9 mouse cellular contexts compared by ENCODE assay signal in the genomic region with DNA sequence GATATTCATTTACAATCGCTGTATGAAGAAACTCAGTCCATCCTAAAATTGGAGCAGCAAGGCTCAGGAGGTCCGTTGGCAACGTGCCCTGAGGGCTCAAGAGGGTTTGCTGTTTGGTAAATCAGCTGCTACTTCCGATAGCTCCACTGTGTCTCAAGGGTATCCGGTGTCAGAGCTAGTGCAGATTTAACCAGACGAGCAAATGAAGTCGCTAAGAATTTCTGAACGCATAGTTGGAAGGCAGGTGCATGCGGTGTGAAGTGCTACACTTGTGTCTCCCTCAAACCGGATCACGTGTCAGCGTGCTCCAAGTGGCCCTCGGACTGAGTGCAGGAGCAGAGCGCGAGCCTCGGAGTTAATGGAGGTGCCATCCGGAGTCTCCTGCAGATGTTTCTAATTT. TPM values are rescaled to one million over a fixed set of nuclear protein-coding genes. Genes with fewer than 3 reads are reported as not detected.
DNase-seq lines count a peak whose midpoint lies in the region; ATAC-seq and TF ChIP-seq lines count a peak whose summit lies in the region.
"Had no signal": no experiment of that assay in that cellular context is flagged by ENCODE, and none has a peak within 500 bp of the region (broad histone marks: within the 10 kb centered on the region; RNA-seq: fewer than 3 reads in every experiment).

No protein-coding gene starts in this region.

- ATAC-seq in hindbrain, embryonic 11.5 days (ENCODE audit: low FRiP score): no peak
- no peak for ATAC-seq in hindbrain, embryonic 13.5 days (ENCODE audit: low FRiP score)
- ATAC-seq in embryonic facial prominence, embryonic 14.5 days (ENCODE audit: low read depth): peak; percentile 78
- peak; percentile 77 for ATAC-seq in lung, postnatal 0 days
- no peak for ATAC-seq in megakaryocyte-erythroid progenitor cell, adult 5-6 weeks (replicated peaks; ENCODE audit: low FRiP score, low TSS enrichment, poor library complexity, severe bottlenecking)

- no peak for TF ChIP-seq CTCF in lung, postnatal 0 days (IDR thresholded peaks at IDR 0.05)

- H3K4me2 ChIP-seq in hindbrain, embryonic 11.5 days (replicated peaks; ENCODE audit: low read depth, low read length): no peak overlapping the region
- no peak overlapping the region for H3K4me2 ChIP-seq in hindbrain, embryonic 13.5 days
- 0 out of 2 replicates have a peak overlapping the region, but pooled peaks have one; percentile 8 for H3K4me2 ChIP-seq in embryonic facial prominence, embryonic 14.5 days (ENCODE audit: low read depth, low read length)
- H3K4me2 ChIP-seq in lung, postnatal 0 days (replicated peaks; ENCODE audit: low read depth, low read length): 0 out of 2 replicates have a peak overlapping the region, but pooled peaks have one; percentile 18

- no peaks in the 10 kb centered on the region for H3K4me1 ChIP-seq in hindbrain, embryonic 11.5 days (replicated peaks; ENCODE audit: control insufficient read depth, insufficient read depth, low read length)
- H3K4me1 ChIP-seq in hindbrain, embryonic 13.5 days (replicated peaks): peaks cover 5% of the 10 kb centered on the region; the same call in 1 of the 2 replicates
- peaks cover 11% of the 10 kb centered on the region for H3K4me1 ChIP-seq in embryonic facial prominence, embryonic 14.5 days (ENCODE audit: control insufficient read depth, insufficient read depth, low read length)
- H3K4me1 ChIP-seq in lung, postnatal 0 days (ENCODE audit: insufficient read depth, low read depth, low read length): no peaks in the 10 kb centered on the region

- no peak for TF ChIP-seq EP300 in lung, postnatal 0 days (IDR thresholded peaks at IDR 0.05)

- H3K27me3 ChIP-seq in hindbrain, embryonic 11.5 days (ENCODE audit: control insufficient read depth, insufficient read depth, low read length): no peaks in the 10 kb centered on the region
- H3K27me3 ChIP-seq in hindbrain, embryonic 13.5 days: 0 out of 2 replicates have a peak, but pooled peaks cover 3% of the 10 kb centered on the region
- no peaks in the 10 kb centered on the region for H3K27me3 ChIP-seq in embryonic facial prominence, embryonic 14.5 days (replicated peaks; ENCODE audit: control insufficient read depth, insufficient read depth, low read length)
- no peaks in the 10 kb centered on the region for H3K27me3 ChIP-seq in lung, postnatal 0 days (replicated peaks; ENCODE audit: insufficient read depth, low read length)

- WGBS in hindbrain, embryonic 11.5 days: 66% methylated on average over 17 of the region's 17 CpGs
- whole genome bisulfite sequencing in hindbrain, embryonic 13.5 days: 66% methylated on average over 17 of the region's 17 CpGs
- 31% methylated on average over 17 of the region's 17 CpGs for WGBS in embryonic facial prominence, embryonic 14.5 days
- 37% methylated on average over 17 of the region's 17 CpGs for WGBS in lung, postnatal 0 days

- H3K27ac ChIP-seq in hindbrain, embryonic 11.5 days (ENCODE audit: low read depth, low read length): no peak overlapping the region
- H3K27ac ChIP-seq in hindbrain, embryonic 13.5 days: no peak overlapping the region
- H3K27ac ChIP-seq in embryonic facial prominence, embryonic 14.5 days (replicated peaks; ENCODE audit: low read depth, low read length): no peak overlapping the region
- no peak overlapping the region for H3K27ac ChIP-seq in lung, postnatal 0 days (ENCODE audit: low read length)

- H3K9me3 ChIP-seq in hindbrain, embryonic 11.5 days (ENCODE audit: control insufficient read depth, low read length): no peaks in the 10 kb centered on the region
- no peaks in the 10 kb centered on the region for H3K9me3 ChIP-seq in hindbrain, embryonic 13.5 days
- no peaks in the 10 kb centered on the region for H3K9me3 ChIP-seq in embryonic facial prominence, embryonic 14.5 days (ENCODE audit: control insufficient read depth, low read length)
- H3K9me3 ChIP-seq in lung, postnatal 0 days (ENCODE audit: low read length): no peaks in the 10 kb centered on the region

- H3K36me3 ChIP-seq in hindbrain, embryonic 11.5 days (ENCODE audit: control insufficient read depth, insufficient read depth, low read length): no peaks in the 10 kb centered on the region
- H3K36me3 ChIP-seq in hindbrain, embryonic 13.5 days: no peaks in the 10 kb centered on the region
- no peaks in the 10 kb centered on the region for H3K36me3 ChIP-seq in embryonic facial prominence, embryonic 14.5 days (ENCODE audit: control insufficient read depth, insufficient read depth, low read length)
- H3K36me3 ChIP-seq in lung, postnatal 0 days (ENCODE audit: insufficient read depth, low read length): no peaks in the 10 kb centered on the region

- H3K4me3 ChIP-seq in hindbrain, embryonic 11.5 days (ENCODE audit: low read depth, low read length): no peak overlapping the region
- H3K4me3 ChIP-seq in hindbrain, embryonic 13.5 days: no peak overlapping the region
- H3K4me3 ChIP-seq in embryonic facial prominence, embryonic 14.5 days (ENCODE audit: low read depth, low read length): no peak overlapping the region
- no peak overlapping the region for H3K4me3 ChIP-seq in lung, postnatal 0 days (ENCODE audit: low read depth, low read length)

- no peak overlapping the region for H3K9ac ChIP-seq in hindbrain, embryonic 11.5 days (ENCODE audit: low read depth, low read length)
- no peak overlapping the region for H3K9ac ChIP-seq in hindbrain, embryonic 13.5 days
- no peak overlapping the region for H3K9ac ChIP-seq in embryonic facial prominence, embryonic 14.5 days (ENCODE audit: low read depth, low read length)
- no peak overlapping the region for H3K9ac ChIP-seq in lung, postnatal 0 days (replicated peaks; ENCODE audit: low read depth)

- peak; percentile 34 for DNase-seq in hindbrain, embryonic 11.5 days (ENCODE audit: low spot score)
- peak; percentile 54 for DNase-seq in embryo, embryonic 11 days
- DNase-seq in embryonic facial prominence, embryonic 14.5 days (ENCODE audit: low spot score): peak; percentile 89
- DNase-seq in lung, postnatal 0 days (ENCODE audit: low spot score): peak; percentile 37
- DNase-seq in layer of hippocampus, postnatal 10 days (ENCODE audit: low spot score in 2 of 2): no peak

RNA-seq across cellular contexts. Expression of gene Etnppl, which starts 37.7 kb away (rescaled TPM):
- not detected in 2 replicates for polyA plus RNA-seq in hindbrain, embryonic 11.5 days (2014; fragmentation: Nextera tagmentation; extraction: Ambion mirVana)
- not detected in 2 replicates for polyA plus RNA-seq in hindbrain, embryonic 13.5 days (2015; fragmentation: Nextera tagmentation; extraction: Ambion mirVana)
- polyA plus RNA-seq in embryonic facial prominence, embryonic 14.5 days (2014; fragmentation: Nextera tagmentation; extraction: Ambion mirVana): 0.16 and 0.22 TPM in 2 replicates
- polyA plus RNA-seq in lung, postnatal 0 days (2015; fragmentation: Nextera tagmentation; extraction: Ambion mirVana): not detected in 2 replicates
- total RNA-seq in megakaryocyte-erythroid progenitor cell, adult 5-6 weeks (2014; fragmentation: Nextera tagmentation): not detected in 2 replicates
- total RNA-seq in megakaryocyte-erythroid progenitor cell, adult 5-6 weeks (2017): not detected in 2 replicates
- under 1 TPM; 0.27 to 0.38 TPM for total RNA-seq in layer of hippocampus, postnatal 10 days (2021)
- total RNA-seq: MEL; neutrophil, adult 5-6 weeks had no signal

Comparison
In these comparisons a context has a peak if more than half of its experiments do, and no peak if none do; other contexts are left out.
1. ATAC-seq: peak in embryonic facial prominence, embryonic 14.5 days (single experiment) and lung, postnatal 0 days (single experiment); none in hindbrain, embryonic 11.5 days (single experiment), hindbrain, embryonic 13.5 days (single experiment) and megakaryocyte-erythroid progenitor cell, adult 5-6 weeks (single experiment).
2. DNase-seq: peak in hindbrain, embryonic 11.5 days (single experiment), embryo, embryonic 11 days (single experiment), embryonic facial prominence, embryonic 14.5 days (single experiment) and lung, postnatal 0 days (single experiment); none in layer of hippocampus, postnatal 10 days (0 of 2).
3. H3K4me2 ChIP-seq: peak in embryonic facial prominence, embryonic 14.5 days (single experiment) and lung, postnatal 0 days (single experiment); none in hindbrain, embryonic 11.5 days (single experiment) and hindbrain, embryonic 13.5 days (single experiment).